Mouse (Mus musculus) macrophage (primary cell): ENCODE results near the gene Tm4sf20. TPM values are rescaled to one million over a fixed set of nuclear protein-coding genes. Genes with fewer than 3 reads are reported as not detected.
A peak's percentile ranks its signal among the peaks of the same experiment; 100 is the strongest.

Experiments used
- H3K27ac ChIP-seq: fragments of 350-480 bp; formaldehyde crosslinking; 2 replicates; pipeline ENCODE4 v1.9.0; 2021
- H3K36me3 ChIP-seq: fragments of 350-480 bp; formaldehyde crosslinking; 2 replicates; pipeline ENCODE4 v1.9.0; 2021; ENCODE audit errors: inconsistent target
- H3K4me3 ChIP-seq: fragments of 350-480 bp; formaldehyde crosslinking; 2 replicates; pipeline ENCODE4 v1.9.0; 2021; ENCODE audit errors: inconsistent target
- H3K79me2 ChIP-seq: fragments of 350-480 bp; formaldehyde crosslinking; 2 replicates; pipeline ENCODE4 v1.9.0; 2021; ENCODE audit errors: inconsistent target
- WGBS: methylation state at CpG from one replicate; pipeline ENCODE4 v1.1.7; 2026; ENCODE audit warnings: inconsistent platforms; ENCODE audit not compliant: missing documents; 5-methylcytosine and 5-hydroxymethylcytosine counted together
- polyA plus RNA-seq: library from polyadenylated mRNA; stranded (reverse); fragments of 250-400 nt; gene quantifications from 3 replicates; pipeline ENCODE4 v1.2.4, GENCODE M21; 2018; ENCODE audit warnings: inconsistent platforms
- total RNA-seq, 78 experiments: library from RNA; depleted of rRNA; stranded (reverse); fragments of 250-400 nt; gene quantifications; 1 replicate in 9 of 78; 2 replicates in 24 of 78; 3 replicates in 43 of 78; 4 replicates in 2 of 78; pipeline ENCODE4 v1.2.4; 2018; ENCODE audit warnings: inconsistent platforms in 56 of 78

Tm4sf20 gene
- total RNA-seq (2018; cell fraction: chromatin; rRNA removed): not detected
- total RNA-seq (2018; cell fraction: cytosol; rRNA removed): not detected
- not detected for total RNA-seq (2018; cell fraction: nucleus; rRNA removed)
- polyA plus RNA-seq: not detected in 3 replicates

GRCm38 (mm10) chr1:82768269-82768668, at the start of gene Tm4sf20:
TSS of gene Tm4sf20 (minus strand) at chr1:82768461.
- Histone ChIP-seq H3K79me2 (no peaks in the 10 kb centered on the region), H3K4me3 (no peak within 1 kb of the TSS), H3K27ac (no peak within 1 kb of the TSS), H3K36me3 (no peaks in the 10 kb centered on the region)
- 73% methylated on average over 5 of the region's 5 CpGs for WGBS

GRCm38 (mm10) chr1:82815941-82816716, 47.9 kb upstream of the Tm4sf20 start:
- WGBS: 29% methylated on average over 15 of the region's 17 CpGs
- no peaks in the 10 kb centered on the region for H3K79me2 ChIP-seq
- H3K27ac ChIP-seq: no peak overlapping the region
- no peak overlapping the region for H3K4me3 ChIP-seq
- no peaks in the 10 kb centered on the region for H3K36me3 ChIP-seq

GRCm38 (mm10) chr1:82811766-82812165, 43.5 kb upstream of the Tm4sf20 start:
- WGBS: 75% methylated on average over 1 of the region's 1 CpGs
- Histone ChIP-seq H3K4me3 (no peak overlapping the region), H3K27ac (no peak overlapping the region), H3K79me2 (no peaks in the 10 kb centered on the region), H3K36me3 (no peaks in the 10 kb centered on the region)

- Histone ChIP-seq H3K36me3 (no peaks in the 10 kb centered on the region), H3K79me2 (no peaks in the 10 kb centered on the region), H3K27ac (no peak overlapping the region), H3K4me3 (no peak overlapping the region)
- WGBS: 73% methylated on average over 3 of the region's 3 CpGs
Measured at GRCm38 (mm10) chr1:82808564-82808963, 40.3 kb upstream of the Tm4sf20 start.

DNA sequence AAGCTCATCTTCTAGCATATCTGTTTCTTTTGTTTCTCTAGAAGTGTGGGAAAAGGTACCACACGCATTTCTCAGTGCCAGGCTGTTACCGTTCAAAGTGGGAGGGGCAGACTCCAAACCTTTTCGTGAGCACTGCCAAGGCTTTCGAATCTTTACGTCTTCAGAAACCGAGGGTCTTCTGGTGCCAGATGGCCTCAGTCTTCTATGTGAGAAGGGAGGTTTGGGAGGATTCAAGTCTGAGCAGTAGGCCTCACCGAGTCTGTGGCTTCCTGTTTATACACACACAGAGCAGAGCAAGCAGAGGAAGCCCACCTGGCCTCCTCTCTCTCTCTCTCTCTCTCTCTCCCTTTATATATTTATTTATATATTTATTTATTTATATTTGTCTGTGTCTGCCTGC, 38.9 kb upstream of the Tm4sf20 start:
- 84% methylated on average over 7 of the region's 7 CpGs for WGBS
- Histone ChIP-seq H3K36me3 (no peaks in the 10 kb centered on the region), H3K79me2 (no peaks in the 10 kb centered on the region), H3K4me3 (no peak overlapping the region), H3K27ac (no peak overlapping the region)

GRCm38 (mm10) chr1:82806391-82806790, 38.1 kb upstream of the Tm4sf20 start:
- Histone ChIP-seq H3K36me3 (no peaks in the 10 kb centered on the region), H3K27ac (no peak overlapping the region), H3K79me2 (no peaks in the 10 kb centered on the region), H3K4me3 (no peak overlapping the region)
- 97% methylated on average over 8 of the region's 8 CpGs for WGBS

DNA sequence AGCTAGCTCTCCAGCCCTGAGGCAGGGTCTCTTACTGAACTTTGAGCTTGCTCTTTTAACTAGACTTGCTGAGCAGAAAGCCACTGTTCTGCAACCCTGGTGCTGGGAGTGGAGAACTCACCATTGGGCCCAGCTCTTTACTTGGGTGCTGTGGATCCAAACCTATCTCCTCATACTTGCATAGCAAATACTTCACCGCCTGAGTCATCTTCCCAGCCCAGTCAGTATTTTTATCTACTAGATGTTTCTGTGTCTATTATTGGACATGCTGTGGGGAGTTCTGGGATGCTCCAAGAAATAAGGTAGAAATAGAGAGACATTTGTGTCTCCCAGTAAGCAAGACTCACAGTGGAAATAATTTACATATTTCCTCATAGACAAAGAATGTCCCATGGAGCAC, 35.8 kb upstream of the Tm4sf20 start:
- no peak overlapping the region for H3K4me3 ChIP-seq
- H3K36me3 ChIP-seq: no peaks in the 10 kb centered on the region
- no peaks in the 10 kb centered on the region for H3K79me2 ChIP-seq
- no peak overlapping the region for H3K27ac ChIP-seq
- 100% methylated on average over 1 of the region's 1 CpGs for WGBS

DNA sequence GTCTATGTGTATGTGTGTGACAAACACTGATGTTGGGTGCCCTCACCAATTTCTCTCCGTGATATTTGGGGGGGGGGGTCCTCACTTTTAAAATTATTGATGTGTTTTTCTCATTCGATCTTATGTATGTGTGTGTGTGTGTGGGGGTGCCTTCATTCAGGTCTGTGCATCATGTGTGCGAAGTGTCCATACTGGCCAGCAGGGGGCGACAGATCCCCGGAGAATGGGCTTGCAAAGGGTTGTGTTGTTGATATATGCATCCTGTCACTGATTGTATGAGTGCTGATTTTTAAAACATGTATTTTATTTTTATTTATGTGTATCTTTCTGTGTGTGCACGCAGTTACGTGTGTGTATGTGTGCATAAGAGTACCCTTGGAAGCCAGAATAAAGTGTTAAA, 35.3 kb upstream of the Tm4sf20 start:
- H3K27ac ChIP-seq: no peak overlapping the region
- 90% methylated on average over 7 of the region's 7 CpGs for WGBS
- H3K36me3 ChIP-seq: no peaks in the 10 kb centered on the region

GRCm38 (mm10) chr1:82801105-82801783, 33.0 kb upstream of the Tm4sf20 start:
- WGBS: 73% methylated on average over 12 of the region's 12 CpGs
- H3K79me2 ChIP-seq: no peaks in the 10 kb centered on the region

More for the DNA sequence above, 35.3 kb upstream of the Tm4sf20 start:
- Histone ChIP-seq H3K4me3 (no peak overlapping the region), H3K79me2 (no peaks in the 10 kb centered on the region)

GRCm38 (mm10) chr1:82798922-82799321, 30.7 kb upstream of the Tm4sf20 start:
- Histone ChIP-seq H3K4me3 (no peak overlapping the region), H3K79me2 (no peaks in the 10 kb centered on the region), H3K36me3 (no peaks in the 10 kb centered on the region), H3K27ac (peak overlapping the region; percentile 96)
- WGBS: 9% methylated on average over 4 of the region's 4 CpGs

More at GRCm38 (mm10) chr1:82801105-82801783, 33.0 kb upstream of the Tm4sf20 start:
- no peak overlapping the region for H3K27ac ChIP-seq
- H3K4me3 ChIP-seq: no peak overlapping the region
- H3K36me3 ChIP-seq: no peaks in the 10 kb centered on the region

- WGBS: 2% methylated on average over 5 of the region's 5 CpGs
- Histone ChIP-seq H3K36me3 (no peaks in the 10 kb centered on the region), H3K79me2 (no peaks in the 10 kb centered on the region), H3K27ac (peak overlapping the region; percentile 96), H3K4me3 (no peak overlapping the region)
Measured at GRCm38 (mm10) chr1:82798304-82798703, 30.0 kb upstream of the Tm4sf20 start.

- 28% methylated on average over 4 of the region's 4 CpGs for WGBS
- peak overlapping the region; percentile 96 for H3K27ac ChIP-seq
- H3K79me2 ChIP-seq: no peaks in the 10 kb centered on the region
- no peaks in the 10 kb centered on the region for H3K36me3 ChIP-seq
- no peak overlapping the region for H3K4me3 ChIP-seq
Measured at GRCm38 (mm10) chr1:82797088-82797487, 28.8 kb upstream of the Tm4sf20 start.

DNA sequence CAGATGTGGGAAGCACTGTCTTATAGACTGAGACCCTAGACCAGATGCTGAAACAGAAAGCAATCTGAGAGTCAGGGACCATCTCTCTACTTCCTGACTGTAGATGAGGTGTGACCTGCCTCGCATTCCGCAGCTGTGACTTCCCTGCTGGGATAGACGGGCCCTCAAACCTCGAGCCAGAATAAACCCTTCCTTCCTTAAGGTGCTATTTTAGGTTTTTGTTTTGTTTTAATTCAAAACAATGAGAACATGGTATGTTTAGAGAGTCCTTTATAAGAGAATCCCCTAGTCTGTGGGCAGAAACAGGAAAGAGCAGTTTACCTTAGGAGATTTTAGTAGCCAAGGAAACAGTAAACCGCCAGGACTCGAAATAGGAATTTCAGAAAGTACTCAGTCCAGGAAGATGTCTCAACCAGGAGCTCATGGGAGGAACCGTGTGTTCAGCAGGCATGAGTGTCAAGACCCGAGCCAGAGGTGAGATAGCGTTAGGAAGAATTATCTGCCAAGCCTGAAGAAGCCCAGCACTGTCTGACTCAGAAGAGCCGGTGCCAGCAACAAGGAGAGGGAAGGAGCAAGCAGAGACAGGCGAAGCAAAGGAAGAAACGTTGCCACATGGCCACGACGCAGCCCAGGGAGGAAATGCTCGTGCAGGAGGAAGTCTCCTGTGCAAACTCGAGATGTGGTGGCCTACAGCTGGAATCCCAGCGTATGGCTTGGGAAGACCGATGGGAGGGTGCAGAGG, 27.6 kb upstream of the Tm4sf20 start:
- H3K79me2 ChIP-seq: no peaks in the 10 kb centered on the region
- 22% methylated on average over 18 of the region's 18 CpGs for WGBS
- H3K27ac ChIP-seq: peak overlapping the region; percentile 96
- no peaks in the 10 kb centered on the region for H3K36me3 ChIP-seq
- no peak overlapping the region for H3K4me3 ChIP-seq

GRCm38 (mm10) chr1:82795211-82795610, 26.9 kb upstream of the Tm4sf20 start:
- H3K36me3 ChIP-seq: no peaks in the 10 kb centered on the region
- H3K79me2 ChIP-seq: no peaks in the 10 kb centered on the region
- no peak overlapping the region for H3K4me3 ChIP-seq
- H3K27ac ChIP-seq: peak overlapping the region; percentile 96
- WGBS: 79% methylated on average over 2 of the region's 2 CpGs
